Mouse (Mus musculus) MEL (cell line): ENCODE results near the gene Lpin3. TPM values are rescaled to one million over a fixed set of nuclear protein-coding genes. Genes with fewer than 3 reads are reported as not detected.

Source experiments
- DNase-seq: peaks from one replicate; pipeline ENCODE4 v3.0.0; 2011; ENCODE audit warnings: low read depth, low spot score
- H3K27ac ChIP-seq: 2 replicates; pipeline ENCODE4 v1.5.1; 2012; ENCODE audit warnings: low read depth, mild to moderate bottlenecking, control low read depth, low read length, moderate library complexity; ENCODE audit not compliant: control insufficient read depth
- H3K27me3 ChIP-seq, 2 experiments: fragments of 150-350 bp in 1 of 2; sonication (generic) in 1 of 2; 2 replicates each; pipeline ENCODE4 v1.6.1; 2012; ENCODE audit warnings: low read length in 2 of 2, mild to moderate bottlenecking in 2 of 2, improper control_type of control experiment in 1 of 2, moderate library complexity in 1 of 2; ENCODE audit not compliant: insufficient read depth in 2 of 2, control insufficient read depth in 1 of 2
- H3K36me3 ChIP-seq, 2 experiments: 2 replicates each; pipeline ENCODE4 v1.6.1; 2012 to 2014; ENCODE audit warnings: low read length in 2 of 2, improper control_type of control experiment in 1 of 2, inconsistent platforms in 1 of 2, mild to moderate bottlenecking in 1 of 2; ENCODE audit not compliant: insufficient read depth in 2 of 2, control insufficient read depth in 1 of 2
- H3K4me1 ChIP-seq, 2 experiments: fragments of 150-350 bp in 1 of 2; sonication (generic) in 1 of 2; 2 replicates each; pipeline ENCODE4 v1.6.1; 2012; ENCODE audit warnings: low read length in 2 of 2, improper control_type of control experiment in 1 of 2, mild to moderate bottlenecking in 1 of 2; ENCODE audit not compliant: insufficient read depth in 2 of 2, control insufficient read depth in 1 of 2
- H3K4me3 ChIP-seq, 2 experiments: fragments of 150-350 bp in 1 of 2; sonication (generic) in 1 of 2; 2 replicates each; pipeline ENCODE4 v1.5.1; 2012; ENCODE audit warnings: low read depth in 2 of 2, low read length in 2 of 2, mild to moderate bottlenecking in 2 of 2, moderate library complexity in 2 of 2, control low read depth in 1 of 2, improper control_type of control experiment in 1 of 2; ENCODE audit not compliant: control insufficient read depth in 1 of 2, insufficient read depth in 1 of 2
- H3K79me2 ChIP-seq: 2 replicates; pipeline ENCODE4 v1.6.1; 2012; ENCODE audit warnings: mild to moderate bottlenecking, low read length, moderate library complexity; ENCODE audit not compliant: control insufficient read depth, poor library complexity, insufficient read depth
- H3K9ac ChIP-seq: 2 replicates; pipeline ENCODE4 v1.6.1; 2012; ENCODE audit warnings: low read depth, mild to moderate bottlenecking, control low read depth, low read length, moderate library complexity; ENCODE audit not compliant: control insufficient read depth, poor library complexity, severe bottlenecking
- H3K9me3 ChIP-seq: fragments of 150-350 bp; sonication (generic); replicated peaks from 2 replicates; pipeline ENCODE4 v1.6.1; 2012; ENCODE audit warnings: mild to moderate bottlenecking, low read length, improper control_type of control experiment, moderate library complexity; ENCODE audit not compliant: insufficient read depth
- CHD1 ChIP-seq: IDR thresholded peaks from 2 replicates; pipeline ENCODE4 v1.6.1; 2012; ENCODE audit warnings: low read depth, mild to moderate bottlenecking, inconsistent platforms, low read length, improper control_type of control experiment
- CHD2 ChIP-seq: IDR thresholded peaks from 2 replicates; pipeline ENCODE4 v1.6.1; 2011; ENCODE audit warnings: low read length, improper control_type of control experiment
- CTCF ChIP-seq, 3 experiments: IDR thresholded peaks in 2 of 3; conservative IDR thresholded peaks in 1 of 3; 2 replicates each; pipeline ENCODE4 v1.5.1; 2011 to 2012; ENCODE audit warnings: low read length in 3 of 3, low read depth in 2 of 3, mild to moderate bottlenecking in 2 of 3, improper control_type of control experiment in 1 of 3, inconsistent platforms in 1 of 3, mixed read lengths in 1 of 3, moderate library complexity in 1 of 3; ENCODE audit not compliant: control insufficient read depth in 1 of 3, insufficient read depth in 1 of 3, poor library complexity in 1 of 3, severe bottlenecking in 1 of 3
- ELF1 ChIP-seq: IDR thresholded peaks from 2 replicates; pipeline ENCODE4 v1.6.1; 2014; ENCODE audit warnings: low read depth, mild to moderate bottlenecking, inconsistent platforms, low read length, improper control_type of control experiment, moderate library complexity
- EP300 ChIP-seq, 2 experiments: IDR thresholded peaks; 2 replicates each; pipeline ENCODE4 v1.6.1; 2011; ENCODE audit warnings: improper control_type of control experiment in 2 of 2, low read length in 2 of 2, low read depth in 1 of 2, mild to moderate bottlenecking in 1 of 2
- ETS1 ChIP-seq: IDR thresholded peaks from 2 replicates; pipeline ENCODE4 v1.6.1; 2012; ENCODE audit warnings: low read depth, mild to moderate bottlenecking, inconsistent platforms, low read length, improper control_type of control experiment, moderate library complexity
- JUND ChIP-seq: IDR thresholded peaks from 2 replicates; pipeline ENCODE4 v1.6.1; 2011; ENCODE audit warnings: low read depth, mild to moderate bottlenecking, improper control_type of control experiment, low read length
- MAX ChIP-seq: IDR thresholded peaks from 2 replicates; pipeline ENCODE4 v1.6.1; 2011; ENCODE audit warnings: low read length, improper control_type of control experiment
- MAZ ChIP-seq: IDR thresholded peaks from 2 replicates; pipeline ENCODE4 v1.6.1; 2012; ENCODE audit warnings: low read depth, mild to moderate bottlenecking, inconsistent platforms, low read length, improper control_type of control experiment
- MXI1 ChIP-seq: IDR thresholded peaks from 2 replicates; pipeline ENCODE4 v1.6.1; 2011; ENCODE audit warnings: mild to moderate bottlenecking, low read depth, low read length, improper control_type of control experiment
- NRF1 ChIP-seq: IDR thresholded peaks from 2 replicates; pipeline ENCODE4 v1.6.1; 2014; ENCODE audit warnings: low read depth, mild to moderate bottlenecking, inconsistent platforms, low read length, improper control_type of control experiment, moderate library complexity; ENCODE audit not compliant: poor library complexity, insufficient read depth, severe bottlenecking
- POLR2AphosphoS2 ChIP-seq: IDR thresholded peaks from 2 replicates; pipeline ENCODE4 v1.6.1; 2011; ENCODE audit warnings: low read length, improper control_type of control experiment
- RAD21 ChIP-seq: IDR thresholded peaks from 2 replicates; pipeline ENCODE4 v1.6.1; 2011; ENCODE audit warnings: mild to moderate bottlenecking, low read depth, low read length, improper control_type of control experiment
- RCOR1 ChIP-seq: IDR thresholded peaks from 2 replicates; pipeline ENCODE4 v1.6.1; 2012; ENCODE audit warnings: low read depth, mild to moderate bottlenecking, inconsistent platforms, low read length, improper control_type of control experiment
- SIN3A ChIP-seq: IDR thresholded peaks from 2 replicates; pipeline ENCODE4 v1.6.1; 2012; ENCODE audit warnings: low read length, improper control_type of control experiment, inconsistent platforms
- TAL1 ChIP-seq: IDR thresholded peaks from 2 replicates; pipeline ENCODE4 v1.6.1; 2012; ENCODE audit warnings: mild to moderate bottlenecking, inconsistent platforms, low read length, moderate library complexity, mixed read lengths
- TBP ChIP-seq: IDR thresholded peaks from 2 replicates; pipeline ENCODE4 v1.8.0; 2011; ENCODE audit warnings: low read depth, low read length, improper control_type of control experiment
- ZC3H11A ChIP-seq: IDR thresholded peaks from 2 replicates; pipeline ENCODE4 v1.6.1; 2012; ENCODE audit warnings: low read depth, mild to moderate bottlenecking, inconsistent platforms, low read length, improper control_type of control experiment
- polyA plus RNA-seq, 2 experiments: library from polyadenylated mRNA; stranded (reverse) in 1 of 2; unstranded in 1 of 2; fragments of >175 nt in 1 of 2; fragments of >200 nt in 1 of 2; gene quantifications; 2 replicates each; pipeline versions ENCODE4 v1.2.1 to v1.2.4; 2012; ENCODE audit warnings: low replicate concordance in 2 of 2, low read depth in 1 of 2; ENCODE audit not compliant: insufficient read length in 2 of 2, insufficient read depth in 1 of 2, missing spikeins in 1 of 2
- total RNA-seq: library from RNA; depleted of rRNA; stranded (reverse); fragments of 300-350 nt; gene quantifications from 2 replicates; pipeline ENCODE4 v1.2.3, GENCODE M21; 2012

Lpin3 gene
- total and polyA plus RNA-seq, 3 experiments = 0.08 to 0.17 TPM; not detected in 1

- Histone ChIP-seq H3K27me3 (no peaks in the 10 kb centered on the region; a peak in 1 of 4 replicates), H3K9me3 (no peaks in the 10 kb centered on the region), H3K36me3 (no peaks in the 10 kb centered on the region), H3K79me2 (no peaks in the 10 kb centered on the region), H3K9ac (no peak overlapping the region), H3K4me1 (no peaks in the 10 kb centered on the region), H3K4me3 (no peak overlapping the region), H3K27ac (no peak overlapping the region)
- no peak for TF ChIP-seq JUND
- no peak for TF ChIP-seq EP300 (IDR thresholded peaks at IDR 0.05; ENCODE audit: low read depth in 1 of 2, low read length in 2 of 2)
- no peak for TF ChIP-seq MAZ
- no peak for TF ChIP-seq MXI1
- TF ChIP-seq RAD21 = no peak
- TF ChIP-seq RCOR1 = no peak
- TF ChIP-seq POLR2AphosphoS2 = no peak
- TF ChIP-seq TAL1 = no peak
- no peak for TF ChIP-seq MAX
- DNase-seq = no peak
Measured at GRCm38 (mm10) chr2:160918154-160918929, 37.9 kb downstream of the Lpin3 start.

GRCm38 (mm10) chr2:160918930-160919215 is 38.4 kb downstream of the Lpin3 start:
- H3K4me3 ChIP-seq = no peak overlapping the region
- H3K36me3 ChIP-seq = no peaks in the 10 kb centered on the region
- H3K27me3 ChIP-seq = no peaks in the 10 kb centered on the region; a peak in 1 of 4 replicates
- no peak for DNase-seq
- no peaks in the 10 kb centered on the region for H3K79me2 ChIP-seq
- no peaks in the 10 kb centered on the region for H3K9me3 ChIP-seq
- H3K9ac ChIP-seq = no peak overlapping the region
- no peaks in the 10 kb centered on the region for H3K4me1 ChIP-seq
- no peak overlapping the region for H3K27ac ChIP-seq
- TF ChIP-seq SIN3A = no peak
- TF ChIP-seq CHD2 = no peak
- TF ChIP-seq TBP = no peak
- no peak for TF ChIP-seq CTCF (IDR thresholded peaks at IDR 0.05 in 2 of 3, conservative IDR thresholded peaks at IDR 0.05 in 1 of 3; ENCODE audit: control insufficient read depth in 1 of 3, insufficient read depth in 1 of 3, low read depth in 2 of 3, low read length in 3 of 3, poor library complexity in 1 of 3, severe bottlenecking in 1 of 3)
- no peak for TF ChIP-seq ZC3H11A
- TF ChIP-seq JUND = no peak
- no peak for TF ChIP-seq ETS1
- TF ChIP-seq EP300 (IDR thresholded peaks at IDR 0.05; ENCODE audit: low read depth in 1 of 2, low read length in 2 of 2) = no peak
- no peak for TF ChIP-seq NRF1
- no peak for TF ChIP-seq ELF1
- no peak for TF ChIP-seq TAL1
- TF ChIP-seq MXI1 = no peak
- TF ChIP-seq CHD1 = no peak
